Mouse (Mus musculus): ENCODE measurements around the gene Scaf4. TPM values are rescaled to one million over a fixed set of nuclear protein-coding genes. Genes with fewer than 3 reads are reported as not detected.

Gene Scaf4
- polyA plus RNA-seq, 1 experiment from 2014 or later: 27.3 TPM

- Histone ChIP-seq H3K4me1 (replicated peaks) (no peaks in the 10 kb centered on the region), H3K9me3 (replicated peaks) (no peaks in the 10 kb centered on the region), H3K4me3 (no peak overlapping the region), H3K27ac (ENCODE audit: poor library complexity, severe bottlenecking) (no peak overlapping the region), H3K27me3 (replicated peaks) (no peaks in the 10 kb centered on the region), H3K9ac (no peak overlapping the region), H3K36me3 (no peaks in the 10 kb centered on the region), H3K4me2 (no peak overlapping the region)
- 72% methylated on average over 11 of the region's 11 CpGs for WGBS
- ATAC-seq (ENCODE audit: insufficient number of reproducible peaks, low FRiP score): no peak
Observed at GRCm38 (mm10) chr16:90310488-90311135, 26.3 kb upstream of the Scaf4 start.

GRCm38 (mm10) chr16:90309784-90310183 is 25.5 kb upstream of the Scaf4 start:
- H3K4me3 ChIP-seq: no peak overlapping the region
- ATAC-seq (ENCODE audit: insufficient number of reproducible peaks, low FRiP score): no peak
- no peaks in the 10 kb centered on the region for H3K4me1 ChIP-seq (replicated peaks)
- no peak overlapping the region for H3K9ac ChIP-seq
- no peaks in the 10 kb centered on the region for H3K27me3 ChIP-seq (replicated peaks)
- no peaks in the 10 kb centered on the region for H3K36me3 ChIP-seq
- no peak overlapping the region for H3K4me2 ChIP-seq
- H3K27ac ChIP-seq (ENCODE audit: poor library complexity, severe bottlenecking): no peak overlapping the region
- no peaks in the 10 kb centered on the region for H3K9me3 ChIP-seq (replicated peaks)
- 71% methylated on average over 3 of the region's 3 CpGs for whole genome bisulfite sequencing

- H3K9me3 ChIP-seq (replicated peaks): no peaks in the 10 kb centered on the region
- no peak overlapping the region for H3K27ac ChIP-seq (ENCODE audit: poor library complexity, severe bottlenecking)
- H3K36me3 ChIP-seq: no peaks in the 10 kb centered on the region
- WGBS: 56% methylated on average over 2 of the region's 2 CpGs
- ATAC-seq (ENCODE audit: insufficient number of reproducible peaks, low FRiP score): no peak
- no peak overlapping the region for H3K9ac ChIP-seq
- no peak overlapping the region for H3K4me2 ChIP-seq
- H3K4me1 ChIP-seq (replicated peaks): peaks cover 12% of the 10 kb centered on the region
- H3K27me3 ChIP-seq (replicated peaks): peaks cover 8% of the 10 kb centered on the region
- H3K4me3 ChIP-seq: no peak overlapping the region
Observed at GRCm38 (mm10) chr16:90303988-90304299, 19.6 kb upstream of the Scaf4 start.

- no peak overlapping the region for H3K9ac ChIP-seq
Observed at GRCm38 (mm10) chr16:90303286-90303987, 19.1 kb upstream of the Scaf4 start.

GRCm38 (mm10) chr16:90301706-90302105 is 17.4 kb upstream of the Scaf4 start:
- H3K27me3 ChIP-seq (replicated peaks): peaks cover 16% of the 10 kb centered on the region
- H3K9ac ChIP-seq: no peak overlapping the region
- H3K36me3 ChIP-seq: no peaks in the 10 kb centered on the region
- peaks cover 20% of the 10 kb centered on the region for H3K4me1 ChIP-seq (replicated peaks)
- no peak for ATAC-seq (ENCODE audit: insufficient number of reproducible peaks, low FRiP score)
- H3K4me3 ChIP-seq: no peak overlapping the region
- no peak overlapping the region for H3K27ac ChIP-seq (ENCODE audit: poor library complexity, severe bottlenecking)
- no peaks in the 10 kb centered on the region for H3K9me3 ChIP-seq (replicated peaks)
- no peak overlapping the region for H3K4me2 ChIP-seq
- WGBS: 87% methylated on average over 10 of the region's 10 CpGs

More at GRCm38 (mm10) chr16:90303286-90303987, 19.1 kb upstream of the Scaf4 start:
- Histone ChIP-seq H3K9me3 (replicated peaks) (no peaks in the 10 kb centered on the region), H3K4me3 (no peak overlapping the region), H3K36me3 (no peaks in the 10 kb centered on the region), H3K27ac (ENCODE audit: poor library complexity, severe bottlenecking) (no peak overlapping the region), H3K27me3 (replicated peaks) (peaks cover 13% of the 10 kb centered on the region), H3K4me2 (no peak overlapping the region), H3K4me1 (replicated peaks) (peaks cover 14% of the 10 kb centered on the region)
- no peak for ATAC-seq (ENCODE audit: insufficient number of reproducible peaks, low FRiP score)
- 69% methylated on average over 9 of the region's 9 CpGs for WGBS

- no peaks in the 10 kb centered on the region for H3K36me3 ChIP-seq
- no peak overlapping the region for H3K27ac ChIP-seq (ENCODE audit: poor library complexity, severe bottlenecking)
- WGBS: 92% methylated on average over 11 of the region's 11 CpGs
- peaks cover 20% of the 10 kb centered on the region for H3K4me1 ChIP-seq (replicated peaks)
- H3K9me3 ChIP-seq (replicated peaks): no peaks in the 10 kb centered on the region
- ATAC-seq (ENCODE audit: insufficient number of reproducible peaks, low FRiP score): no peak
- H3K9ac ChIP-seq: no peak overlapping the region
- H3K4me3 ChIP-seq: no peak overlapping the region
- H3K4me2 ChIP-seq: no peak overlapping the region
- peaks cover 16% of the 10 kb centered on the region for H3K27me3 ChIP-seq (replicated peaks)
Observed at GRCm38 (mm10) chr16:90300896-90301295, 16.6 kb upstream of the Scaf4 start.

- Histone ChIP-seq H3K4me1 (replicated peaks) (peaks cover 20% of the 10 kb centered on the region), H3K36me3 (no peaks in the 10 kb centered on the region), H3K27ac (ENCODE audit: poor library complexity, severe bottlenecking) (no peak overlapping the region), H3K9ac (no peak overlapping the region), H3K27me3 (replicated peaks) (peaks cover 16% of the 10 kb centered on the region), H3K4me2 (no peak overlapping the region), H3K4me3 (no peak overlapping the region), H3K9me3 (replicated peaks) (0 out of 2 replicates have a peak, but pooled peaks cover 3% of the 10 kb centered on the region)
- no peak for ATAC-seq (ENCODE audit: insufficient number of reproducible peaks, low FRiP score)
Observed at GRCm38 (mm10) chr16:90299591-90299990, 15.3 kb upstream of the Scaf4 start.

- Histone ChIP-seq H3K27ac (ENCODE audit: poor library complexity, severe bottlenecking) (no peak overlapping the region), H3K9ac (no peak overlapping the region), H3K9me3 (replicated peaks) (0 out of 2 replicates have a peak, but pooled peaks cover 3% of the 10 kb centered on the region), H3K36me3 (no peaks in the 10 kb centered on the region), H3K27me3 (replicated peaks) (peaks cover 16% of the 10 kb centered on the region), H3K4me1 (replicated peaks) (peaks cover 17% of the 10 kb centered on the region), H3K4me3 (no peak overlapping the region), H3K4me2 (peak overlapping the region; percentile 48)
- no peak for ATAC-seq (ENCODE audit: insufficient number of reproducible peaks, low FRiP score)
- 21% methylated on average over 21 of the region's 21 CpGs for WGBS
Observed at GRCm38 (mm10) chr16:90298426-90299300, 14.4 kb upstream of the Scaf4 start.

- 20% methylated on average over 21 of the region's 22 CpGs for WGBS
- Histone ChIP-seq H3K9me3 (replicated peaks) (0 out of 2 replicates have a peak, but pooled peaks cover 3% of the 10 kb centered on the region), H3K4me3 (no peak overlapping the region), H3K4me1 (replicated peaks) (peaks cover 8% of the 10 kb centered on the region), H3K9ac (no peak overlapping the region), H3K4me2 (peak overlapping the region; percentile 48), H3K36me3 (no peaks in the 10 kb centered on the region), H3K27ac (ENCODE audit: poor library complexity, severe bottlenecking) (no peak overlapping the region), H3K27me3 (replicated peaks) (peaks cover 16% of the 10 kb centered on the region)
- no peak for ATAC-seq (ENCODE audit: insufficient number of reproducible peaks, low FRiP score)
Observed at GRCm38 (mm10) chr16:90297479-90298425, 13.4 kb upstream of the Scaf4 start.

- ATAC-seq (ENCODE audit: insufficient number of reproducible peaks, low FRiP score): no peak
- H3K4me1 ChIP-seq (replicated peaks): 0 out of 2 replicates have a peak, but pooled peaks cover 8% of the 10 kb centered on the region
- H3K4me2 ChIP-seq: no peak overlapping the region
- H3K4me3 ChIP-seq: no peak overlapping the region
- H3K36me3 ChIP-seq: no peaks in the 10 kb centered on the region
- WGBS: 37% methylated on average over 6 of the region's 6 CpGs
- H3K9ac ChIP-seq: no peak overlapping the region
- 0 out of 2 replicates have a peak, but pooled peaks cover 3% of the 10 kb centered on the region for H3K9me3 ChIP-seq (replicated peaks)
- 0 out of 2 replicates have a peak, but pooled peaks cover 6% of the 10 kb centered on the region for H3K27me3 ChIP-seq (replicated peaks)
- H3K27ac ChIP-seq (ENCODE audit: poor library complexity, severe bottlenecking): no peak overlapping the region
Observed at GRCm38 (mm10) chr16:90291675-90292074, 7.4 kb upstream of the Scaf4 start.
